ENCODE assay signal across 11 mouse cellular contexts in genomic region chr2:162914519-162914918, GRCm38 (mm10). TPM values are rescaled to one million over a fixed set of nuclear protein-coding genes. Genes with fewer than 3 reads are reported as not detected.
DNase-seq lines count a peak whose midpoint lies in the region; ATAC-seq and TF ChIP-seq lines count a peak whose summit lies in the region.
"Had no signal": no experiment of that assay in that cellular context is flagged by ENCODE, and none has a peak within 500 bp of the region (broad histone marks: within the 10 kb centered on the region; RNA-seq: fewer than 3 reads in every experiment).

No protein-coding gene starts in this region.

- WGBS in kidney, adult 2 months = 38% methylated on average over 2 of the region's 2 CpGs
- WGBS in kidney, embryonic 15.5 days = 58% methylated on average over 2 of the region's 2 CpGs

- no peak overlapping the region for H3K9ac ChIP-seq in kidney, embryonic 15.5 days
- H3K9ac ChIP-seq: embryonic facial prominence, embryonic 12.5 days had no signal

- no peak overlapping the region for H3K4me3 ChIP-seq in kidney, adult 2 months (ENCODE audit: insufficient read depth, low read depth, low read length)
- H3K4me3 ChIP-seq in kidney, embryonic 15.5 days (replicated peaks) = no peak overlapping the region
- H3K4me3 ChIP-seq: embryonic facial prominence, embryonic 12.5 days had no signal

- H3K4me2 ChIP-seq in kidney, embryonic 15.5 days = no peak overlapping the region
- H3K4me2 ChIP-seq: embryonic facial prominence, embryonic 12.5 days had no signal

- H3K27me3 ChIP-seq in kidney, adult 2 months (replicated peaks; ENCODE audit: control insufficient read depth, insufficient read depth, low read length) = no peaks in the 10 kb centered on the region; the same call in 1 of the 2 replicates
- H3K27me3 ChIP-seq in kidney, embryonic 15.5 days = peaks cover 39% of the 10 kb centered on the region
- H3K27me3 ChIP-seq: embryonic facial prominence, embryonic 12.5 days had no signal

- H3K9me3 ChIP-seq in kidney, embryonic 15.5 days (replicated peaks) = no peaks in the 10 kb centered on the region
- H3K9me3 ChIP-seq: embryonic facial prominence, embryonic 12.5 days had no signal

- peak; percentile 50 for TF ChIP-seq CTCF in kidney, adult 2 months (conservative IDR thresholded peaks at IDR 0.05; ENCODE audit: insufficient read depth, insufficient read length, low read depth, low read length)

- H3K36me3 ChIP-seq in kidney, adult 2 months (ENCODE audit: control insufficient read depth, insufficient read depth, low read length) = no peaks in the 10 kb centered on the region
- H3K36me3 ChIP-seq in kidney, embryonic 15.5 days = no peaks in the 10 kb centered on the region
- H3K36me3 ChIP-seq: embryonic facial prominence, embryonic 12.5 days had no signal

- no peak for ATAC-seq in kidney, embryonic 15.5 days (replicated peaks; ENCODE audit: low FRiP score)
- ATAC-seq: CD4-positive, CD25-positive, alpha-beta regulatory T cell, adult 4 months had no signal

- no peak for TF ChIP-seq POLR2A in kidney, adult 2 months (IDR thresholded peaks at IDR 0.05; ENCODE audit: low read depth, low read length)

- peak; percentile 57 to 62 for DNase-seq in cerebellum, postnatal 10 days
- no peak for DNase-seq in cerebellum, adult 8-10 months
- DNase-seq in kidney, adult 2 months = peak; percentile 54
- peak; percentile 35 for DNase-seq in right cerebral cortex, adult 18-20 months
- DNase-seq in right cerebral cortex, postnatal 14 days = no peak
- peak; percentile 34 for DNase-seq in retina, postnatal 1 day
- no peak for DNase-seq in heart, adult 11 months
- DNase-seq: gastrocnemius, postnatal 10 days had no signal

- H3K27ac ChIP-seq in kidney, adult 2 months (ENCODE audit: insufficient read depth, low read depth, low read length) = no peak overlapping the region
- no peak overlapping the region for H3K27ac ChIP-seq in kidney, embryonic 15.5 days
- H3K27ac ChIP-seq: embryonic facial prominence, embryonic 12.5 days had no signal

- no peaks in the 10 kb centered on the region for H3K4me1 ChIP-seq in kidney, adult 2 months (ENCODE audit: control insufficient read depth, insufficient read depth, low read length)
- H3K4me1 ChIP-seq in kidney, embryonic 15.5 days = no peaks in the 10 kb centered on the region
- H3K4me1 ChIP-seq: embryonic facial prominence, embryonic 12.5 days had no signal

RNA-seq across cellular contexts. Expression of gene Srsf6, which starts 16.8 kb away (rescaled TPM):
- polyA plus RNA-seq in kidney, adult 2 months (2012; rRNA removed) = 58.7 and 64.6 TPM in 2 replicates
- polyA plus RNA-seq in kidney, embryonic 15.5 days (2015; fragmentation: Nextera tagmentation; extraction: Ambion mirVana) = 218 and 221 TPM in 2 replicates

RNA-seq across cellular contexts. Expression of gene L3mbtl1, which starts 28.8 kb away (rescaled TPM):
- polyA plus RNA-seq in kidney, adult 2 months (2012; rRNA removed) = 0.27 and 0.34 TPM in 2 replicates
- polyA plus RNA-seq in kidney, embryonic 15.5 days (2015; fragmentation: Nextera tagmentation; extraction: Ambion mirVana) = 0.13 and 0.48 TPM in 2 replicates

Comparison
In these comparisons a context has a peak if more than half of its experiments do, and no peak if none do; other contexts are left out.
1. DNase-seq: peak in cerebellum, postnatal 10 days (2 of 2), kidney, adult 2 months (single experiment), right cerebral cortex, adult 18-20 months (single experiment) and retina, postnatal 1 day (single experiment); none in cerebellum, adult 8-10 months (single experiment), right cerebral cortex, postnatal 14 days (single experiment) and heart, adult 11 months (single experiment).